Mouse (Mus musculus) liver, embryonic 13.5 days (tissue): Measurements from ENCODE around the gene Chrng. TPM values are rescaled to one million over a fixed set of nuclear protein-coding genes. Genes with fewer than 3 reads are reported as not detected.

Experiments
- ATAC-seq: fragments of 200-750 bp; cut with Nextera tagmentation; 2 replicates; pipeline ENCODE4 v1.8.0; 2017; ENCODE audit warnings: low read depth, mild to moderate bottlenecking, moderate number of reproducible peaks, moderate library complexity
- DNase-seq: peaks from one replicate; pipeline ENCODE4 v3.0.0; 2022
- H3K27ac ChIP-seq: fragments of 300-500 bp; sonication (generic); 2 replicates; pipeline ENCODE4 v1.5.1; 2015; ENCODE audit warnings: moderate library complexity, mild to moderate bottlenecking, inconsistent platforms
- H3K27me3 ChIP-seq: fragments of 300-500 bp; sonication (generic); 2 replicates; pipeline ENCODE4 v1.6.1; 2015; ENCODE audit warnings: mild to moderate bottlenecking, inconsistent platforms
- H3K36me3 ChIP-seq: fragments of 300-500 bp; sonication (generic); 2 replicates; pipeline ENCODE4 v1.6.1; 2015; ENCODE audit warnings: mild to moderate bottlenecking, inconsistent platforms
- H3K4me1 ChIP-seq: fragments of 300-500 bp; sonication (generic); replicated peaks from 2 replicates; pipeline ENCODE4 v1.6.1; 2015; ENCODE audit warnings: inconsistent platforms
- H3K4me2 ChIP-seq: fragments of 300-500 bp; sonication (generic); 2 replicates; pipeline ENCODE4 v1.6.1; 2015; ENCODE audit warnings: inconsistent platforms, mild to moderate bottlenecking, moderate library complexity
- H3K4me3 ChIP-seq: fragments of 300-500 bp; sonication (generic); replicated peaks from 2 replicates; pipeline ENCODE4 v1.5.1; 2015; ENCODE audit warnings: mild to moderate bottlenecking, inconsistent platforms
- H3K9ac ChIP-seq: fragments of 300-500 bp; sonication (generic); 2 replicates; pipeline ENCODE4 v1.6.1; 2015; ENCODE audit warnings: mild to moderate bottlenecking, inconsistent platforms
- H3K9me3 ChIP-seq: fragments of 300-500 bp; sonication (generic); replicated peaks from 2 replicates; pipeline ENCODE4 v1.6.1; 2016; ENCODE audit warnings: inconsistent platforms
- WGBS: fragments of 180-500 bp; shearing (Covaris S2); methylation state at CpG from one replicate; pipeline ENCODE4 v1.1.7; 2015; ENCODE audit not compliant: insufficient replicate concordance; 5-methylcytosine and 5-hydroxymethylcytosine counted together
- polyA plus RNA-seq: library from polyadenylated mRNA; unstranded; fragments of >200 nt; fragmentation: Nextera tagmentation; extraction: Ambion mirVana; gene quantifications from 2 replicates; pipeline ENCODE4 v1.2.1, GENCODE M21; 2015

The Chrng gene
- polyA plus RNA-seq, 1 experiment from 2014 or later = 0.70 TPM

- ATAC-seq = no peak
- no peaks in the 10 kb centered on the region for H3K36me3 ChIP-seq
- H3K9ac ChIP-seq = no peak overlapping the region
- no peak for DNase-seq
- no peak overlapping the region for H3K27ac ChIP-seq
- no peak overlapping the region for H3K4me2 ChIP-seq
- WGBS = 57% methylated on average over 1 of the region's 1 CpGs
- H3K4me1 ChIP-seq = no peaks in the 10 kb centered on the region
- H3K9me3 ChIP-seq = no peaks in the 10 kb centered on the region
- H3K4me3 ChIP-seq = no peak overlapping the region
- peaks cover 27% of the 10 kb centered on the region for H3K27me3 ChIP-seq
These were observed 2.6 kb upstream of the Chrng start for GRCm38 (mm10) chr1:87201848-87202247.

DNA sequence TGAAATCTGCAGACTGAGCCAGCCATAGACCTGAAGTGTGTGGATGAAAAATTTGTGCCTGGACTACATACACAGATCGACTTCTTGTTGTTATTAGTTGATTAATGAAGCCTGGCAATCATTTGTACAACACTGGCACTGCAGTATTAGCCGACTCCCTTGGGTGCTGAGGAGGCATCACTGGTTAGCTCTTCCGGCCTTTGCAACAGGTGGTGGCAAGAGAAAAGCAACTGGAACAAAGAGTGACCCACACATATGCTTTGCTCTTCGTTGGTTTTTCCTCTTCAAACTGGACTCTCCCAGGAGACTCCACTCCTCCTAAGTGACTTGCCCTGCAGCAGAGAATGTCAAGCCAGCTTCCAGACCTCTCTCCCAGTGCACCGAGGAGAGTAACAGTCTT lies 678 bp upstream of the Chrng start:
- H3K9me3 ChIP-seq = no peaks in the 10 kb centered on the region
- H3K27ac ChIP-seq = no peak overlapping the region
- H3K4me2 ChIP-seq = no peak overlapping the region
- H3K4me1 ChIP-seq = no peaks in the 10 kb centered on the region
- no peaks in the 10 kb centered on the region for H3K36me3 ChIP-seq
- H3K4me3 ChIP-seq = no peak overlapping the region
- WGBS = 69% methylated on average over 5 of the region's 5 CpGs
- DNase-seq (no peak), ATAC-seq (no peak)
- no peak overlapping the region for H3K9ac ChIP-seq
- peaks cover 41% of the 10 kb centered on the region for H3K27me3 ChIP-seq

DNA sequence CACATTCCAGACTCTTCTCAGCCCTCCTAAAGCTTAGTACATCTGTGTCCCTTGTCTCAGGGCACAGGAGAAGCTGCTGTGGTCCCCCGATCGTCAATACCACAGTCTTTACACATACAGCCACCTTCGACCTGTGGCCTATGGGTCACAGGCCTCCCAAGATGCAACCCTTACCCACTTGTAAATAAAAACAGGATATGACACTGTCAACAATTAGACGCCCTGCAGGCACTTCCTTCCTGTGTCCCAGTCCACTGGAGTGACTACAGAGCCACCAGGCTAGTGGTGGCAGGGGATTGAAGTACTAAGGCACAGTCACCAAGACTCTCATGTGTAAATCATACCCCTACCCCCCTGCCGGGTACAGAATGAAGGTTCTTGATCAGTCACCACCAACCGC lies 581 bp downstream of the Chrng start:
- Histone ChIP-seq H3K9ac (no peak overlapping the region), H3K27ac (no peak overlapping the region), H3K27me3 (peaks cover 41% of the 10 kb centered on the region), H3K4me2 (no peak overlapping the region), H3K36me3 (no peaks in the 10 kb centered on the region), H3K4me1 (no peaks in the 10 kb centered on the region), H3K9me3 (no peaks in the 10 kb centered on the region), H3K4me3 (no peak overlapping the region)
- no peak for ATAC-seq
- 32% methylated on average over 6 of the region's 6 CpGs for WGBS
- no peak for DNase-seq

DNA sequence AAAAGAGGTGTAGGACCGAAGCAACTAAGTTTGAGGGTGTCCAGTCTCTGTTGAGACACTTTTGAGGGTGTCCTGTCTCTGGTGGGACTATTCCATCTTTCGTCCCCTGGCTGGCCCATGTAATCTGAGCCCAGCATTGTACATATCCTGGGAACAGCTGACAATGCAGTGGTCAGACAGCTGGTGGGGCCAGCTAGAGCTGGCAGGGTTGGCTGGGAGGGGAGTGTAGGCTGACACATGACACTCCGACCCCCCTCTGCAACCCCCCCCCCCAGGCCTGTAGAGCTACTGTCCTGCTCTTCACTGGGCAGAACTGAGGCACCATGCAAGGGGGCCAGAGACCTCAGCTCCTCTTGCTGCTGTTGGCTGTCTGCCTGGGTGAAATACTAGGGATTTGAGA lies 1.0 kb downstream of the Chrng start:
- Histone ChIP-seq H3K4me1 (no peaks in the 10 kb centered on the region), H3K9ac (no peak overlapping the region), H3K27ac (no peak overlapping the region), H3K9me3 (no peaks in the 10 kb centered on the region), H3K36me3 (no peaks in the 10 kb centered on the region), H3K4me3 (no peak overlapping the region), H3K27me3 (peaks cover 41% of the 10 kb centered on the region), H3K4me2 (no peak overlapping the region)
- ATAC-seq = no peak
- 38% methylated on average over 3 of the region's 3 CpGs for WGBS
- DNase-seq = no peak

DNA sequence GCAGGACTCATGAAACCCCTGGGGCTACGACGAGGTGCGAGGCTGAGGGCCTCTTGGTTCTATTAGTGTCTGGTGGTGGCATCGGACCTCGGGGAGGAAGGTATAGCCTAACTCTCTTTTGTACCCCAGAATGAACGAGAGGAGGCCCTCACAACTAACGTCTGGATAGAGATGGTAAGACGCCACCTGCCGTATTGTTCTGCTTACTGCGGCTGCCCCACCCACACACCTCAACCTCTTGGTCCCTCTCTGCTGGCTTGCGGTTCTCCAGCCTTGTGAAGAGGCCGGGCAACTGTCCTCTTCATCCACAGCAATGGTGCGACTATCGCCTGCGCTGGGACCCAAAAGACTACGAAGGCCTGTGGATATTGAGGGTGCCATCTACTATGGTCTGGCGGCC lies 1.9 kb downstream of the Chrng start:
- DNase-seq = no peak
- no peak overlapping the region for H3K9ac ChIP-seq
- H3K9me3 ChIP-seq = no peaks in the 10 kb centered on the region
- peaks cover 41% of the 10 kb centered on the region for H3K27me3 ChIP-seq
- no peak overlapping the region for H3K4me3 ChIP-seq
- no peak overlapping the region for H3K4me2 ChIP-seq
- H3K27ac ChIP-seq = no peak overlapping the region
- no peaks in the 10 kb centered on the region for H3K36me3 ChIP-seq
- H3K4me1 ChIP-seq = no peaks in the 10 kb centered on the region
- 23% methylated on average over 17 of the region's 17 CpGs for WGBS
- no peak for ATAC-seq

- DNase-seq (no peak), ATAC-seq (no peak)
- no peak overlapping the region for H3K9ac ChIP-seq
- H3K4me2 ChIP-seq = no peak overlapping the region
- peaks cover 18% of the 10 kb centered on the region for H3K27me3 ChIP-seq
- H3K4me3 ChIP-seq = no peak overlapping the region
- H3K27ac ChIP-seq = no peak overlapping the region
- WGBS = 66% methylated on average over 4 of the region's 4 CpGs
- H3K4me1 ChIP-seq = peaks cover 28% of the 10 kb centered on the region
- H3K36me3 ChIP-seq = no peaks in the 10 kb centered on the region
- H3K9me3 ChIP-seq = no peaks in the 10 kb centered on the region
These were observed 7.0 kb downstream of the Chrng start for GRCm38 (mm10) chr1:87211431-87211830.

DNA sequence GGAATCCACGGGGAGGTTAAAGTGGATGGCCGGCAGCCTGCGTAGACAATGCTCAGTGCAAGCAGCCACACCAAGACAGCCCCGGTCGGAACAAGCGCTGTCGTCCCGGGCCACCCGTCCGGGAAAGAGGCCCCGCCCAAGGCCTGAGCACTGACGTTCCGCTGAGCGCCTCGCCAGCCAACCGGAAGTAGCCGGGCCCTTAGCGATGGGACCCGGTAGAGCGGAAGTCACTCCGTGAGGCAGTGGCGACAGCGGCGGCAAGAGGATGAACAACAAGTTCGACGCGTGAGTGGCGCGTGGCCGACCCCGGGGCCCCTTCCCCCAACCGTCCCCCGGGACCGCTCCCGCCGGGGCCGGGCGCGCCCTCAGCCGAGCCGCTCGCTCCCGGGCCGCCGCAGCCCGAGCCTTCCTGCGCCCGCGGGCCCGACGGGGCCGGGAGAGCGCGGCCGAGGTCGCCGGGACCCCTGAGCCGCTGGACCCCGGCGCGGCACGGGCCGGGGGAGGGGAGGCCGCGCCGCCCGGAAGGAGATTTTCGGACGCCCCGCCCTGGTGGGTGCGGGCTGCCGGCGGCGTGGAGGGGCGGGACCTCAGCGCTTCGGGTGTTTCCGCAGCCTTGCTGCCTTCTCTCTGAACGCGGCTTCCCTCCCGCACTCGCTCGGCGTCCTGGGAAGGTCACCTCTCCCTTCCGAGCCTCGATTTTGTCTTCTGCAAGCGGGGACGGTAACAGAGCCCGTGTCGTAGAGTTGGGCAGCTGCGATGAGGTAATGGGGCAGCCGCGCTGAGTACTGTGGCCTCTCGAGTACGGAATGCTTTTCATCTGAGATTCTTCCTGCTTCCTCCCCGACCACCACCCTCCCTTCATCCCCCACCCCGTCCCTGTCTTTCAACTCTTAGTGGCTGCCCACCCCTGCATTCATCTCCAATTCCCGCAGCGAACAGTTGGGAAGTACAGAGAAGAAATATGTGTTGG lies 9.6 kb downstream of the Chrng start, which contains the start of gene Eif4e2:
Eif4e2 (plus strand) TSS at position 180 of the 970 bp plus-strand sequence.
- WGBS = under 1% methylated on average over 85 of the region's 99 CpGs

DNA sequence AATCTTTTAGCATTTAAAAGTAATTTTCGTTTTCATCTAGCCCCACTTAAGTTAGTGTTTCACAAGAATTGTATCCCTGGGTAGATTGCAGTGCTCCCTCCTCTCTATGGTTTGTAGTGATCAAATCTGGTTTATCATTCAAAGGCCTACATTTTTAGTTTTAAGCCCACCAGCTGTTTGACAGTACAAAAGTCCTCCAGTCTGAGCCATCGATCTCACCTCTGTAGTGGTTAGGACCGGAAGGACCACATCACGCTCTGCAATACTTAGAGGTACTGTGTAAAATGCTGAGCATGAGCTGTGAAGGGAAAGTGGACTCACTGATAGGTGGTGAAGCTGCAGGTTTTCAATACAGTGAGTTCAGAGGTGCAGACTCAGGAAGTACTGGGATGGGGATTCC lies 10.3 kb downstream of the Chrng start:
- Histone ChIP-seq H3K4me3 (peak overlapping the region; percentile 95), H3K9me3 (no peaks in the 10 kb centered on the region), H3K27ac (peak overlapping the region; percentile 99), H3K4me1 (peaks cover 47% of the 10 kb centered on the region), H3K36me3 (peaks cover 16% of the 10 kb centered on the region), H3K4me2 (peak overlapping the region; percentile 83), H3K27me3 (no peaks in the 10 kb centered on the region), H3K9ac (peak overlapping the region; percentile 99)
- no peak for ATAC-seq
- 10% methylated on average over 4 of the region's 4 CpGs for WGBS
- DNase-seq = no peak

More for the DNA sequence above, 9.6 kb downstream of the Chrng start, which contains the start of gene Eif4e2:
- peaks cover 9% of the 10 kb centered on the region; the same call in 1 of the 2 replicates for H3K36me3 ChIP-seq
- DNase-seq = peak; percentile 91
- peak within 1 kb of the TSS; percentile 99 for H3K9ac ChIP-seq
- no peaks in the 10 kb centered on the region for H3K27me3 ChIP-seq
- H3K9me3 ChIP-seq = no peaks in the 10 kb centered on the region
- H3K4me3 ChIP-seq = peak within 1 kb of the TSS; percentile 95
- H3K4me1 ChIP-seq = peaks cover 47% of the 10 kb centered on the region
- peak within 1 kb of the TSS; percentile 99 for H3K27ac ChIP-seq
- ATAC-seq = peak; percentile 97
- H3K4me2 ChIP-seq = peak within 1 kb of the TSS; percentile 83

DNA sequence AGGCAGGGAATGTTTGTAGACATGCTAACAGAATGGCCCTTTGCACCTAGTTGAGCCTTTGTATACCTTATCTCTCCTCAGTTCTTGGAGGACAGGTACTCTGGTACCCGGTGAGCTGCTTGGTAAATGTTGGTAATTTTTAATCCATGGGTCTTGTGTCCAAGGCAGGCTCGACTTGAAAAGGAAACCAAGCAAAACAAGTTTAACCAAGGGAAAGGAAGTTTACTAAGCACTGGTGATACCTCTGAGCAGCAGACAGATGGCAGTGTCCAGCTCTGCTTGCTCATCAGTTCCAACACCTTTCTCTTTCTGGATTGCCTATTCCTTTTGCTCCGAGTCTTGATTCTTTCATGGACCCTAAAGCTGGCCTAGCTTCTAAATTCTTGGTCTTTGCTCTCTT lies 13.5 kb downstream of the Chrng start:
- H3K27ac ChIP-seq = no peak overlapping the region
- peaks cover 47% of the 10 kb centered on the region for H3K36me3 ChIP-seq
- H3K4me2 ChIP-seq = no peak overlapping the region
- no peaks in the 10 kb centered on the region for H3K27me3 ChIP-seq
- H3K9ac ChIP-seq = no peak overlapping the region
- 53% methylated on average over 3 of the region's 3 CpGs for WGBS
- H3K4me3 ChIP-seq = no peak overlapping the region
- DNase-seq (no peak), ATAC-seq (no peak)
- no peaks in the 10 kb centered on the region for H3K9me3 ChIP-seq
- H3K4me1 ChIP-seq = peaks cover 45% of the 10 kb centered on the region

GRCm38 (mm10) chr1:87225739-87226138 lies 21.3 kb downstream of the Chrng start:
- Histone ChIP-seq H3K36me3 (peaks cover 92% of the 10 kb centered on the region), H3K27ac (no peak overlapping the region), H3K27me3 (no peaks in the 10 kb centered on the region), H3K4me2 (no peak overlapping the region), H3K9me3 (no peaks in the 10 kb centered on the region), H3K4me1 (no peaks in the 10 kb centered on the region), H3K4me3 (no peak overlapping the region), H3K9ac (no peak overlapping the region)
- ATAC-seq (no peak), DNase-seq (no peak)
- 89% methylated on average over 8 of the region's 8 CpGs for WGBS

GRCm38 (mm10) chr1:87226409-87227159 lies 22.1 kb downstream of the Chrng start:
- WGBS = 93% methylated on average over 1 of the region's 1 CpGs

More at GRCm38 (mm10) chr1:87226409-87227159, 22.1 kb downstream of the Chrng start:
- Histone ChIP-seq H3K9ac (no peak overlapping the region), H3K36me3 (peaks cover 85% of the 10 kb centered on the region), H3K4me1 (no peaks in the 10 kb centered on the region), H3K4me2 (no peak overlapping the region), H3K9me3 (no peaks in the 10 kb centered on the region), H3K27me3 (no peaks in the 10 kb centered on the region), H3K27ac (no peak overlapping the region), H3K4me3 (no peak overlapping the region)
- no peak for ATAC-seq
- no peak for DNase-seq
